Mouse (Mus musculus) retina, postnatal 1 day (tissue): ENCODE data around the gene Wdr86.

Experiments
- DNase-seq: peaks from one replicate; pipeline ENCODE4 v3.0.0-alpha.2; 2012

The Wdr86 gene

DNA sequence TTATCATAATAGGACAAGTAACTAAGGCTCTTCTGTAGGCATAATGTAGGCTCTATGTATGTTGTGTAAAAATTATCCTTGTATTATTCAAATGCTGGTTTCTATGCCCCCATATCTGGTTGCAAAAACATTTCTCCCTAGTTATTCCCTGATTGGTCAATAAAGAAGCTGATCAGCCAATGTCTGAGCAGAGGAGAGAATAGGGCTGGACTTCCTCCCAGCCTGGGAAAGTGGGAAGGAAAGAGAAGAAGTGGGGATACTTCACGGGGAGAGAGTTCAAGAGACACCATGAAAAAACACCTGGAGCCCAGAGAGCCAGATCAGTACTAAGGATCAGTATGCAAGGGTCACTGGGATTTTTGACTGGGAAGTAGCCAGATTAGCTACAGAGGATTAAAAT is 49.1 kb downstream of the Wdr86 start:
- DNase-seq: no peak

- DNase-seq: peak; percentile 88
Measured at GRCm38 (mm10) chr5:24674238-24674637, 56.3 kb downstream of the Wdr86 start.
